Mouse (Mus musculus) brain, adult 2 months (tissue): ENCODE results near the gene Tmc4.

ENCODE experiments used
- DNase-seq: peaks from one replicate; pipeline ENCODE4 v3.0.0; 2011; ENCODE audit warnings: low read depth, low spot score

The Tmc4 gene

GRCm38 (mm10) chr7:3692382-3692986, 15.1 kb upstream of the Tmc4 start, which contains the start of gene Tsen34:
TSS of gene Tsen34 (plus strand) at chr7:3692863.
- DNase-seq: no peak

- DNase-seq: no peak
These were observed 14.6 kb upstream of the Tmc4 start for GRCm38 (mm10) chr7:3691919-3692318.

GRCm38 (mm10) chr7:3685400-3686187, 8.2 kb upstream of the Tmc4 start:
- DNase-seq: no peak

- DNase-seq: no peak
These were observed 7.3 kb upstream of the Tmc4 start for GRCm38 (mm10) chr7:3684698-3685097.

GRCm38 (mm10) chr7:3683908-3684550, 6.7 kb upstream of the Tmc4 start:
- DNase-seq: peak; percentile 69

- DNase-seq: no peak
These were observed 982 bp downstream of the Tmc4 start for GRCm38 (mm10) chr7:3676371-3676770.

GRCm38 (mm10) chr7:3675228-3675548, 2.2 kb downstream of the Tmc4 start:
- DNase-seq: no peak

- DNase-seq: peak; percentile 90
These were observed 2.7 kb downstream of the Tmc4 start for GRCm38 (mm10) chr7:3674507-3675227.

- no peak for DNase-seq
These were observed 10.4 kb downstream of the Tmc4 start for GRCm38 (mm10) chr7:3666921-3667391.

GRCm38 (mm10) chr7:3665215-3666114, 11.9 kb downstream of the Tmc4 start, which contains the start of gene Leng1:
TSS of gene Leng1 (minus strand) at chr7:3665840.
- peak; percentile 100 for DNase-seq

GRCm38 (mm10) chr7:3664524-3665214, 12.7 kb downstream of the Tmc4 start:
- no peak for DNase-seq

- no peak for DNase-seq
These were observed 18.8 kb downstream of the Tmc4 start for GRCm38 (mm10) chr7:3658578-3658977.

- DNase-seq: peak; percentile 59
These were observed 20.4 kb downstream of the Tmc4 start for GRCm38 (mm10) chr7:3656966-3657365.

- DNase-seq: no peak
These were observed 30.7 kb downstream of the Tmc4 start for GRCm38 (mm10) chr7:3646641-3647040.

GRCm38 (mm10) chr7:3646188-3646587, 31.2 kb downstream of the Tmc4 start:
- DNase-seq: no peak

- DNase-seq: peak; percentile 18
These were observed 31.8 kb downstream of the Tmc4 start for GRCm38 (mm10) chr7:3645488-3646025.

GRCm38 (mm10) chr7:3644672-3645487, 32.5 kb downstream of the Tmc4 start, which contains the start of gene Cnot3:
TSS of gene Cnot3 (plus strand) at chr7:3645268.
- peak; percentile 100 for DNase-seq

GRCm38 (mm10) chr7:3644348-3644671, 33.0 kb downstream of the Tmc4 start:
- DNase-seq: no peak

GRCm38 (mm10) chr7:3643843-3644242, 33.5 kb downstream of the Tmc4 start:
- DNase-seq: no peak
